Mouse (Mus musculus): ENCODE results near the gene Fdx1l. TPM values are rescaled to one million over a fixed set of nuclear protein-coding genes. Genes with fewer than 3 reads are reported as not detected.
"Not testable (repeated sequence)": the region's sequence is repeated elsewhere in the genome, so short reads cannot be mapped to it uniquely, and the experiment has no call there.

Fdx1l gene
- polyA plus RNA-seq, 1 experiment from 2014 or later, result 52.4 TPM

DNA sequence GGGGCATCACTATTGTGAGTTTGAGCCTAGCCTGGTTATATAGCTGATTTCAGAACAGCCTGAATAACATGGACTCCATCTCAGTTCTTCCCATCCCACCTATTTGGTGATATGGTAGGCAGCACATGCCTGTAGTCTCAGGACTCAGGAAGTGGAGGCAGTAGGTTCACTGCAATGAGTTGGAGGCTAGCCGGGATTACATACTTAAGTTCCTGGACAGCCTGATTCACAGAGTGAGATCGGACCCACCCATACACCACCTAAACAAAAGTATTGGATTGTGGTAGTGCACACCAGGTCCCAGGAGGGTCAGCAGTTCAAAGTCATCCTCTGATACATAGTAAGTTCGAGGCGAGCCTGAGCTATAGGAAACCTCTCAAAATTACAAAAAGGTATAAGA, 773 bp downstream of the Fdx1l start:
- Histone ChIP-seq H3K27ac (0 out of 2 replicates have a peak overlapping the region, but pooled peaks have one; percentile 29), H3K4me1 (replicated peaks) (peaks cover 9% of the 10 kb centered on the region), H3K9ac (replicated peaks) (peak overlapping the region; percentile 88), H3K4me3 (replicated peaks) (peak overlapping the region; percentile 87), H3K9me3 (no peaks in the 10 kb centered on the region), H3K27me3 (no peaks in the 10 kb centered on the region), H3K4me2 (peak overlapping the region; percentile 80), H3K36me3 (peaks cover 60% of the 10 kb centered on the region)
- WGBS, result 14% methylated on average over 4 of the region's 4 CpGs
- ATAC-seq (ENCODE audit: insufficient number of reproducible peaks, insufficient read depth, low FRiP score, low TSS enrichment, low read depth), result no peak

DNA sequence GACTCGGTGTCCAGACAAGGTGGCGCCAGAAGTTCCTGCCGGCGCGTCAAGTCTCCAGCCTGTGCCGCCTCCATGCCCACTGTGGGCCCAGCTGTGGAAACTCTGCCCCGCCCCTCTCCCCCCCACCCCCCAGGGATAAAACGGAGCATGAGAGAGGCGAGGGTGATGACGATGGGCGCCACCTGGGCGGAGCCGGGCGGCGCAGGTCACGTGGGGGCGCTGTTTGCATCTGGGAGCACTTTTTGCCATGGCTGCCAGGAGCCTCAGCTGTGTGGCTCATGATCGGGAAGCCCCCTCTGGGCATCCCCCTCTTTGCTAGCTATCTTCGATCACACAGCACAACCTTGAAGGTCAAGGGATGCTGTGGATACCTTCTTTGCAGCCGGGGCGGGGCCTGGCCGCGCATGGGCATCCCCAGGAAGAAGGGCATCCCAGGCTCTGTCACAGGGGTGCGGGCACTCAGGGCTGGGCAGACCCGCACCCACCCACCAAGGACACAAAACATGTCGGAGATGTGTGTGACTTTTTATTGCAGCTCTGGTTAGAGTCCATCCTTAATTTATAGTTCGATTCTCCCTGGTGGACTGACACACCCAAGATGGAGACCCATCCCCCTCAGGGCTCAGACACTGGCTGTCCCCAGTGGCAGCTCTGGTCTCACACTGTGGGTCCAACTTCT, 6.3 kb downstream of the Fdx1l start, which contains the start of gene Zglp1:
Gene Zglp1, minus strand, starts transcription at position 88 of the 679 bp plus-strand sequence.
- Histone ChIP-seq H3K4me1 (replicated peaks) (peaks cover 3% of the 10 kb centered on the region), H3K27me3 (no peaks in the 10 kb centered on the region), H3K36me3 (peaks cover 64% of the 10 kb centered on the region), H3K9ac (replicated peaks) (no peak within 1 kb of the TSS), H3K4me3 (replicated peaks) (no peak within 1 kb of the TSS), H3K27ac (no peak within 1 kb of the TSS), H3K4me2 (no peak within 1 kb of the TSS), H3K9me3 (no peaks in the 10 kb centered on the region)
- 82% methylated on average over 27 of the region's 27 CpGs for WGBS
- ATAC-seq (ENCODE audit: insufficient number of reproducible peaks, insufficient read depth, low FRiP score, low TSS enrichment, low read depth), result no peak

DNA sequence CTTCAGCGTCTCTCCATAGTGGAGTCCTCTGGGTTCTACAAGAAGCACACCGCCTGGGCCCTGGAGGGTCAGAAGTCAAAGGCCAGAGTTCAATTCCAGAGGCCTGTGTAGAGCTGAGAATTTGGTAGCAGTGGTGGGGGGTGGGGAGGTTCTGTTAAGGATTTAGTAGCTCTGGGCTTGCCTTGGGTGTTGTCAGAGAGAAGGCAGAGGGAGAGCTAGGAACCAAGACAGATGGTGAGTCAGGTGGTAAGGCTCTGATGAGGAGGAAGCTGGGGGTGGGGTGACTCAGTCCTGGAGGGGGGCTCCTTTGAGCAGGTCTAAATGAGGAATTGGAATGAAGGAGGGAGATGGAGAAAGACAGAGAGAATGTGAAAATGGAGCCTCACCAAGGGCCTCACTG, 10.5 kb downstream of the Fdx1l start:
- Histone ChIP-seq H3K27me3 (no peaks in the 10 kb centered on the region), H3K4me3 (replicated peaks) (no peak overlapping the region), H3K36me3 (peaks cover 51% of the 10 kb centered on the region), H3K9me3 (no peaks in the 10 kb centered on the region), H3K4me1 (replicated peaks) (no peaks in the 10 kb centered on the region), H3K9ac (replicated peaks) (no peak overlapping the region), H3K4me2 (no peak overlapping the region), H3K27ac (no peak overlapping the region)
- no peak for ATAC-seq (ENCODE audit: insufficient number of reproducible peaks, insufficient read depth, low FRiP score, low TSS enrichment, low read depth)
- WGBS, result 79% methylated on average over 2 of the region's 2 CpGs

DNA sequence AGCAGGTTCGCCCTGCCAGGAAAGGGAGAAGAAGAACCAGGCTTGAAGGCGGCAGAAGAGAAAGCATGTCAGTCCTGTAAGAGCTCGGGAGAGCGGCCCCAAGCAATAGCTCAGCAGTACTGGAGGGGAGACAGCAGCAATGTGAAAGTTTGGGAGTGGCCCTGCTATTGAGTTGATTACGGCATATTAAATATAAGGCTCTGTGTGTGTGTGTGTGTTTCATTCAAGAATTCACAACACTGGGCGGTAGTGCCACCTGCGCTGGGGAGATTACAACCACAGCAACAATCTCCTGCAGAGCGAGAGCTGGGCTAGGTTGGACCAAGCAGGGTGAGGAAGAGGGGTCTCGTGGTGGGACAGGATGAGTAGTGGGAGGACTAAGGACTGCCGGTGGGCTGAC, 21.8 kb downstream of the Fdx1l start:
- ATAC-seq (ENCODE audit: insufficient number of reproducible peaks, insufficient read depth, low FRiP score, low TSS enrichment, low read depth), result no peak
- H3K9ac ChIP-seq (replicated peaks), result no peak overlapping the region

DNA sequence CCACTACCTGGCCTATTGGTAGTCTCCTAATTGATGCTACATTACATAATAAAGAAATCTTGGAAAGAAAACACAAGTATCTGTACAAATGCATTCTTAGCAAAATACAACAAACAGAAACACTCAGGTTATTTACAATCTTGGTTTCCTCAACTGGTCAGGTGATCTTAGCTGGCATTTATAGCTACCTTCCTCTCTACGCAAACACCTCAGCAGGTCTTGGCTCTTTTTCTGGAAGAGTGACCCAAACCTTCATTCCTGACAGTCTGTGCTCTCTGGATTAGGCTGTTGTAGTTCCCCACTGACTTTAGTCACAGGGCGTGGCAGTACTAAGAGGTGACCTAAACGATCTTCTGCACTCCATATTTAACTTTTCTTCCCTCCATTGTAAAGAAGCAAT, 28.2 kb downstream of the Fdx1l start:
- Histone ChIP-seq H3K9ac (replicated peaks) (no peak overlapping the region), H3K27ac (no peak overlapping the region)
- 82% methylated on average over 3 of the region's 3 CpGs for WGBS

More for the DNA sequence above, 21.8 kb downstream of the Fdx1l start:
- Histone ChIP-seq H3K4me1 (replicated peaks) (no peaks in the 10 kb centered on the region), H3K4me3 (replicated peaks) (no peak overlapping the region), H3K4me2 (no peak overlapping the region), H3K36me3 (no peaks in the 10 kb centered on the region), H3K9me3 (no peaks in the 10 kb centered on the region; the same call in 1 of the 2 replicates), H3K27me3 (no peaks in the 10 kb centered on the region), H3K27ac (no peak overlapping the region)
- whole genome bisulfite sequencing, result 64% methylated on average over 10 of the region's 10 CpGs

DNA sequence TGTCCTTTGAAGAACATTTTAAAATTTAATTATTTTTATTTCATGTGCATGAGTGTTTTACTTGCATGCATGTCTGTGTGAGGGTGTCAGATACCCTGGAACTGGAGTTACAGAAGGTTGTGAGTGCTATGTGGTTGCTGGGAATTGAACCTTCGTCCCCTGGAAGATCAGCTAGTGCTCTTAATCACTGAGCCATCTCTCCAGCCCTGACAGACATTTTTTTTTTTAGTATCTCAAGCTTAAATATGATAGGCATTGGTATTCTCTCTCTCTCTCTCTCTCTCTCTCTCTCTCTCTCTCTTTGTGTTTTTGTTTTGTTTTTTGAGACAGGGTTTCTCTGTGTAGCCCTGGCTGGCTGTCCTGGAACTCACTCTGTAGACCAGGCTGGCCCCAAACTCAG, 28.6 kb downstream of the Fdx1l start:
- H3K27ac ChIP-seq; H3K4me1 ChIP-seq (replicated peaks); H3K9me3 ChIP-seq; H3K9ac ChIP-seq (replicated peaks); H3K36me3 ChIP-seq; H3K4me2 ChIP-seq; H3K4me3 ChIP-seq (replicated peaks); ATAC-seq (ENCODE audit: insufficient number of reproducible peaks, insufficient read depth, low FRiP score, low TSS enrichment, low read depth): not testable (repeated sequence)
- 73% methylated on average over 1 of the region's 1 CpGs for WGBS
- H3K27me3 ChIP-seq, result peaks cover 16% of the 10 kb centered on the region

More for the DNA sequence above, 28.2 kb downstream of the Fdx1l start:
- ATAC-seq (ENCODE audit: insufficient number of reproducible peaks, insufficient read depth, low FRiP score, low TSS enrichment, low read depth), result no peak
- Histone ChIP-seq H3K36me3 (no peaks in the 10 kb centered on the region), H3K4me1 (replicated peaks) (0 out of 2 replicates have a peak, but pooled peaks cover 2% of the 10 kb centered on the region), H3K9me3 (no peaks in the 10 kb centered on the region; the same call in 1 of the 2 replicates), H3K27me3 (peaks cover 11% of the 10 kb centered on the region), H3K4me2 (no peak overlapping the region), H3K4me3 (replicated peaks) (no peak overlapping the region)

DNA sequence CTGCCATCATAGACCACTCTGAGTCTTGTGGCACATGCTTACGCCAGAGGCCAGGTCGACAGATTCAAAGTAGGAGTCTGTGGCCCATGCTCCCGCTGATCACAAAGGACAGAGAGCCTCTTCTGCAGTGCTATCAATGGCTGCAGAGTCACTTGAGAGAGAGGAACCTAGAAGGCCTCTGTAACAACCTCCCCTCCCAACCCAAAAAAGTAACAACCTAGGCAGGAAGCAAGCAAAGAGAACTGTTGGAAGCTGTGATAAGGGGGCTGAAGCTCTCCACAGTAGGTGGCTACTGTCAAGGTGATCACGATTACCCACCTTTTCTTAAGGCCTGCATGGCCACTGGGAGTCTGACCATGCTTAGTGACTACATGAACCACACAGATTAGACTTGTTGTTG, 29.9 kb downstream of the Fdx1l start:
- 78% methylated on average over 4 of the region's 4 CpGs for WGBS
- 0 out of 2 replicates have a peak, but pooled peaks cover 2% of the 10 kb centered on the region for H3K4me1 ChIP-seq (replicated peaks)
- no peak overlapping the region for H3K9ac ChIP-seq (replicated peaks)
- no peak overlapping the region for H3K4me2 ChIP-seq
- ATAC-seq (ENCODE audit: insufficient number of reproducible peaks, insufficient read depth, low FRiP score, low TSS enrichment, low read depth), result no peak
- H3K9me3 ChIP-seq, result peaks cover 5% of the 10 kb centered on the region; the same call in 1 of the 2 replicates
- H3K36me3 ChIP-seq, result no peaks in the 10 kb centered on the region
- no peak overlapping the region for H3K27ac ChIP-seq
- no peak overlapping the region for H3K4me3 ChIP-seq (replicated peaks)
- peaks cover 28% of the 10 kb centered on the region for H3K27me3 ChIP-seq

DNA sequence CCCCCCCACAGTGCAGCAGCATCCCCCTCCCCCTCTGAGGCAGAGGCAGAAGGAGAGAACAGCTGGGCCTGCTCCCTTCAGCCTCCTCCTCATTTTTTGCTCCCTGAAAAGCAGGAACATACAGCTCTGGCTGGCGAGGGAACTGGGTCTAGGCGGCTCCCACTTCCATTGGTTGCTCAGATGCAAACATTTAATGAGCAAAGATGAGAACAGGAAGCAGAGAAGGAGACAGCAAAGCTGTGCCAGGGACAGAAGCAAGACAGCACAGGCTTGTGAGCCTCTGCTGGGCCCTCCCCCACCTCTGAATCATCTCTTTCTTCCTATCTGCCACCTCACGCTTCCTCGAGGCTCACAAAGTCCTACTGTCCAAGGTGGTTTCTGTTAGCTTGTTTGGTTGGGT, 32.1 kb downstream of the Fdx1l start:
- no peak overlapping the region for H3K4me2 ChIP-seq
- no peak for ATAC-seq (ENCODE audit: insufficient number of reproducible peaks, insufficient read depth, low FRiP score, low TSS enrichment, low read depth)
- no peaks in the 10 kb centered on the region for H3K36me3 ChIP-seq
- H3K27me3 ChIP-seq, result peaks cover 51% of the 10 kb centered on the region
- H3K4me1 ChIP-seq (replicated peaks), result peaks cover 16% of the 10 kb centered on the region
- no peak overlapping the region for H3K27ac ChIP-seq
- no peak overlapping the region for H3K4me3 ChIP-seq (replicated peaks)
- 50% methylated on average over 4 of the region's 4 CpGs for WGBS
- peaks cover 5% of the 10 kb centered on the region; the same call in 1 of the 2 replicates for H3K9me3 ChIP-seq
- no peak overlapping the region for H3K9ac ChIP-seq (replicated peaks)

DNA sequence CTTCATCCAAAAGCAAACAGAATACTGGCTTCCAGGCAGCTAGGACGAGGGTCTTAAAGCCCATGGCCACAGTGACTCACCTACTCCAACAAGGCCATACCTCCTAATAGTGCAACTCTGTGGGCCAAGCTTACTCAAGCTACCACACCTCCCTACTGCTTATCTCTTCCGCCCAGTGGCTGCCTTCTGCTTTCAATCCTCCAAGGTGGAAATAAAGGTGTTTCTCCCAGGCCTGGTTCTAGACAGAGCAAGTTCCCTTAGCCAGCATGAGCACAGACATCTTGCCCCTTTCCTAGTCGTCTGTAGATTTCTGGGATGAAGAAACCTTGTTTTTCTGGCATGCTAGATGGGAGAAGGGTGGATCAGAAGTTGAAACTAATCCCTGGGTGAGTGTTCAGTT, 33.6 kb downstream of the Fdx1l start:
- H3K4me2 ChIP-seq, result no peak overlapping the region
- no peak overlapping the region for H3K27ac ChIP-seq
- peaks cover 66% of the 10 kb centered on the region for H3K27me3 ChIP-seq
- H3K36me3 ChIP-seq, result no peaks in the 10 kb centered on the region
- WGBS, result 70% methylated on average over 3 of the region's 3 CpGs
- no peak overlapping the region for H3K9ac ChIP-seq (replicated peaks)
- ATAC-seq (ENCODE audit: insufficient number of reproducible peaks, insufficient read depth, low FRiP score, low TSS enrichment, low read depth), result no peak
- H3K9me3 ChIP-seq, result peaks cover 5% of the 10 kb centered on the region; the same call in 1 of the 2 replicates
- H3K4me3 ChIP-seq (replicated peaks), result no peak overlapping the region
- H3K4me1 ChIP-seq (replicated peaks), result peaks cover 17% of the 10 kb centered on the region

DNA sequence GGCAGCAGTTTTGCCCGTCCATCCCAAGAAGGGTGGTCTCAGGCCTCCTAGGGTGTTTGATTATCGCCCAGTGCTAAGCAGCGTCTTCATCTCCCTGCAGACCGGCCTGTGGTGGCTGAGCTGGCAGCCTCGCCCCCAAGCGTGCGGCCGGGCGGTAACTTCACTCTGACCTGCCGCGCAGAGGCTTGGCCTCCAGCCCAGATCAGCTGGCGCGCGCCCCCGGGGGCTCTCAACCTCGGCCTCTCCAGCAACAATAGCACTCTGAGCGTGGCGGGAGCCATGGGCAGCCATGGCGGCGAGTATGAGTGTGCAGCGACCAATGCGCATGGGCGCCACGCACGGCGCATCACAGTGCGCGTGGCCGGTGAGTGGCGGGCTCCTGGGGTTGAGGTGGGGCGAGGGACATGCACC, 35.9 kb downstream of the Fdx1l start:
- Histone ChIP-seq H3K9me3 (peaks cover 5% of the 10 kb centered on the region; the same call in 1 of the 2 replicates), H3K9ac (replicated peaks) (peak overlapping the region; percentile 57), H3K27me3 (peaks cover 88% of the 10 kb centered on the region), H3K4me3 (replicated peaks) (peak overlapping the region; percentile 40), H3K27ac (no peak overlapping the region; the same call in 1 of the 2 replicates), H3K4me1 (replicated peaks) (peaks cover 34% of the 10 kb centered on the region), H3K4me2 (peak overlapping the region; percentile 65), H3K36me3 (no peaks in the 10 kb centered on the region)
- no peak for ATAC-seq (ENCODE audit: insufficient number of reproducible peaks, insufficient read depth, low FRiP score, low TSS enrichment, low read depth)
- WGBS, result 2% methylated on average over 31 of the region's 31 CpGs

DNA sequence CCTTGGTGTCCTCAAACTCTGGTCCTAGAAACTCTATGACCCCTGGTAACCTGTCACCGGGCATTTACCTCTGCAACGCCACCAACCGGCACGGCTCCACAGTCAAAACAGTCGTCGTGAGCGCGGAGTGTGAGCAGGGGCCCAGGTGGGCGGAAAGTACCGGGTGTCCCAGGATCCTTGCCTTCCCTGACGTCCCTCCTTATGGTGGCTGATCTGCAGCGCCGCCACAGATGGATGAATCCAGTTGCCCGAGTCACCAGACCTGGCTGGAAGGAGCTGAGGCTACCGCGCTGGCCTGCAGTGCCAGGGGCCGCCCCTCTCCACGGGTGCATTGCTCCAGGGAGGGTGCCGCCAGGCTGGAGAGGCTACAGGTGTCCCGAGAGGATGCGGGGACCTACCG, 36.7 kb downstream of the Fdx1l start:
- H3K4me2 ChIP-seq, result peak overlapping the region; percentile 65
- H3K36me3 ChIP-seq, result no peaks in the 10 kb centered on the region
- 3% methylated on average over 22 of the region's 22 CpGs for WGBS
- H3K4me3 ChIP-seq (replicated peaks), result peak overlapping the region; percentile 40
- peaks cover 96% of the 10 kb centered on the region for H3K27me3 ChIP-seq
- no peak overlapping the region for H3K27ac ChIP-seq
- ATAC-seq (ENCODE audit: insufficient number of reproducible peaks, insufficient read depth, low FRiP score, low TSS enrichment, low read depth), result no peak
- peaks cover 5% of the 10 kb centered on the region; the same call in 1 of the 2 replicates for H3K9me3 ChIP-seq
- peaks cover 41% of the 10 kb centered on the region for H3K4me1 ChIP-seq (replicated peaks)
- H3K9ac ChIP-seq (replicated peaks), result peak overlapping the region; percentile 57; the same call in 1 of the 2 replicates
